Mouse (Mus musculus): Measurements from ENCODE around the gene Cd27. TPM values are rescaled to one million over a fixed set of nuclear protein-coding genes. Genes with fewer than 3 reads are reported as not detected.

Cd27 gene
- total RNA-seq, 1 experiment, result 0.22 TPM

GRCm38 (mm10) chr6:125253863-125254715 lies 17.3 kb upstream of the Cd27 start:
- peaks cover 3 to 4% of the 10 kb centered on the region in 2 experiments; a peak in 2 of 4 replicates for H3K4me1 ChIP-seq (ENCODE audit: control insufficient read depth in 2 of 2, insufficient read depth in 2 of 2, low read length in 2 of 2, poor library complexity in 1 of 2)
- H3K9ac ChIP-seq (ENCODE audit: insufficient read depth, low read depth, low read length, poor library complexity, severe bottlenecking), result no peak overlapping the region
- no peak overlapping the region for H3K4me3 ChIP-seq (ENCODE audit: insufficient read depth in 1 of 2, low read depth in 1 of 2, low read length in 2 of 2, poor library complexity in 1 of 2, severe bottlenecking in 1 of 2)
- no peak for DNase-seq (ENCODE audit: low read depth, low spot score)
- no peak for TF ChIP-seq MAFK (IDR thresholded peaks at IDR 0.05; ENCODE audit: insufficient read depth, low read depth, low read length)
- no peak for TF ChIP-seq HCFC1 (IDR thresholded peaks at IDR 0.05; ENCODE audit: borderline replicate concordance, insufficient read depth, low read length)
- H3K36me3 ChIP-seq (ENCODE audit: control insufficient read depth, insufficient read depth, low read length, poor library complexity, severe bottlenecking), result no peaks in the 10 kb centered on the region
- H3K9me3 ChIP-seq (ENCODE audit: control insufficient read depth, insufficient read depth, low read depth, low read length), result no peaks in the 10 kb centered on the region
- no peak overlapping the region; the same call in 1 of the 2 replicates for H3K27ac ChIP-seq (ENCODE audit: insufficient read depth, low read depth, low read length, poor library complexity, severe bottlenecking)
- in situ Hi-C loops (cut with MboI; ENCODE audit: low sequenced_read_pairs in 2 of 2, unreplicated experiment in 2 of 2), result no loop called here

GRCm38 (mm10) chr6:125252711-125253110 lies 15.9 kb upstream of the Cd27 start:
- in situ Hi-C loops (cut with MboI; ENCODE audit: low sequenced_read_pairs in 2 of 2, unreplicated experiment in 2 of 2), result no loop called here
- Histone ChIP-seq H3K36me3 (ENCODE audit: control insufficient read depth, insufficient read depth, low read length, poor library complexity, severe bottlenecking) (no peaks in the 10 kb centered on the region), H3K4me3 (ENCODE audit: insufficient read depth in 1 of 2, low read depth in 1 of 2, low read length in 2 of 2, poor library complexity in 1 of 2, severe bottlenecking in 1 of 2) (no peak overlapping the region), H3K9ac (ENCODE audit: insufficient read depth, low read depth, low read length, poor library complexity, severe bottlenecking) (no peak overlapping the region), H3K27ac (ENCODE audit: insufficient read depth, low read depth, low read length, poor library complexity, severe bottlenecking) (no peak overlapping the region), H3K9me3 (ENCODE audit: control insufficient read depth, insufficient read depth, low read depth, low read length) (no peaks in the 10 kb centered on the region), H3K4me1 (ENCODE audit: control insufficient read depth in 2 of 2, insufficient read depth in 2 of 2, low read length in 2 of 2, poor library complexity in 1 of 2) (peaks cover 3 to 4% of the 10 kb centered on the region in 2 experiments; a peak in 2 of 4 replicates)
- no peak for DNase-seq (ENCODE audit: low read depth, low spot score)
- no peak for TF ChIP-seq ZC3H11A (IDR thresholded peaks at IDR 0.05; ENCODE audit: borderline replicate concordance, low read depth, low read length)
- TF ChIP-seq CHD2 (IDR thresholded peaks at IDR 0.05; ENCODE audit: low read depth, low read length), result no peak
- no peak for TF ChIP-seq HCFC1 (IDR thresholded peaks at IDR 0.05; ENCODE audit: borderline replicate concordance, insufficient read depth, low read length)
- TF ChIP-seq ZNF384 (IDR thresholded peaks at IDR 0.05; ENCODE audit: low read depth, low read length), result no peak
- TF ChIP-seq MAFK (IDR thresholded peaks at IDR 0.05; ENCODE audit: insufficient read depth, low read depth, low read length), result no peak

- Histone ChIP-seq H3K27ac (ENCODE audit: insufficient read depth, low read depth, low read length, poor library complexity, severe bottlenecking) (no peak overlapping the region), H3K4me1 (ENCODE audit: control insufficient read depth in 2 of 2, insufficient read depth in 2 of 2, low read length in 2 of 2, poor library complexity in 1 of 2) (peaks cover 2 to 3% of the 10 kb centered on the region in 2 experiments; a peak in 2 of 4 replicates), H3K4me3 (ENCODE audit: insufficient read depth in 1 of 2, low read depth in 1 of 2, low read length in 2 of 2, poor library complexity in 1 of 2, severe bottlenecking in 1 of 2) (no peak overlapping the region), H3K36me3 (ENCODE audit: control insufficient read depth, insufficient read depth, low read length, poor library complexity, severe bottlenecking) (no peaks in the 10 kb centered on the region), H3K9me3 (ENCODE audit: control insufficient read depth, insufficient read depth, low read depth, low read length) (no peaks in the 10 kb centered on the region), H3K9ac (ENCODE audit: insufficient read depth, low read depth, low read length, poor library complexity, severe bottlenecking) (no peak overlapping the region)
- in situ Hi-C loops (cut with MboI; ENCODE audit: low sequenced_read_pairs in 2 of 2, unreplicated experiment in 2 of 2), result no loop called here
- TF ChIP-seq ZC3H11A (IDR thresholded peaks at IDR 0.05; ENCODE audit: borderline replicate concordance, low read depth, low read length) (no peak), ZNF384 (IDR thresholded peaks at IDR 0.05; ENCODE audit: low read depth, low read length) (no peak), CHD2 (IDR thresholded peaks at IDR 0.05; ENCODE audit: low read depth, low read length) (no peak), MAFK (IDR thresholded peaks at IDR 0.05; ENCODE audit: insufficient read depth, low read depth, low read length) (no peak), HCFC1 (IDR thresholded peaks at IDR 0.05; ENCODE audit: borderline replicate concordance, insufficient read depth, low read length) (no peak)
- no peak for DNase-seq (ENCODE audit: low read depth, low spot score)
These were observed 15.5 kb upstream of the Cd27 start for GRCm38 (mm10) chr6:125252285-125252684.

DNA sequence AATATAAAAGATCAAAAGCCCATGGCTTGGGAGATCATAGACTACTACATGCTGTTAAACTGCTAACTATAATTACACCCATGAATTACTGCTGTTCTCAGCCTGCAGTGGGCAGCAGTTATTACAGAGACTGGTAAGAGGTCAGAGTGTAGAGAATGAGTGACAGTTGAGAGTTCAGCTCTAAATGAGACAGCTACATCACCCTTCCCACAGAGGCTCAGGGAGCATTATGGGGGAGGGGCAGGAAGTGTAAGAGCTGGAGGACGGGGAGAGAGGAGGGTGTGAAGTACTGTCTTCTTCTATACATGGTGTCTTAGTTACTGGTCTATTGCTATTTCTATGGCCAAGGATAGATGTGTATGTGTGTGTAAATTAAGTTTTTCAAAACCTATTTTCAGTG lies 7.7 kb upstream of the Cd27 start:
- Histone ChIP-seq H3K9me3 (ENCODE audit: control insufficient read depth, insufficient read depth, low read depth, low read length) (no peaks in the 10 kb centered on the region), H3K27ac (ENCODE audit: insufficient read depth, low read depth, low read length, poor library complexity, severe bottlenecking) (no peak overlapping the region), H3K36me3 (ENCODE audit: control insufficient read depth, insufficient read depth, low read length, poor library complexity, severe bottlenecking) (no peaks in the 10 kb centered on the region), H3K4me3 (ENCODE audit: insufficient read depth in 1 of 2, low read depth in 1 of 2, low read length in 2 of 2, poor library complexity in 1 of 2, severe bottlenecking in 1 of 2) (no peak overlapping the region), H3K9ac (ENCODE audit: insufficient read depth, low read depth, low read length, poor library complexity, severe bottlenecking) (no peak overlapping the region), H3K4me1 (ENCODE audit: control insufficient read depth in 2 of 2, insufficient read depth in 2 of 2, low read length in 2 of 2, poor library complexity in 1 of 2) (no peaks in the 10 kb centered on the region)
- in situ Hi-C loops (cut with MboI; ENCODE audit: low sequenced_read_pairs in 2 of 2, unreplicated experiment in 2 of 2), result no loop called here
- no peak for DNase-seq (ENCODE audit: low read depth, low spot score)
- TF ChIP-seq HCFC1 (IDR thresholded peaks at IDR 0.05; ENCODE audit: borderline replicate concordance, insufficient read depth, low read length) (no peak), ZC3H11A (IDR thresholded peaks at IDR 0.05; ENCODE audit: borderline replicate concordance, low read depth, low read length) (no peak), CHD2 (IDR thresholded peaks at IDR 0.05; ENCODE audit: low read depth, low read length) (no peak), MAFK (IDR thresholded peaks at IDR 0.05; ENCODE audit: insufficient read depth, low read depth, low read length) (no peak), ZNF384 (IDR thresholded peaks at IDR 0.05; ENCODE audit: low read depth, low read length) (no peak)
